Mouse (Mus musculus): ENCODE results near the gene Tbck. TPM values are rescaled to one million over a fixed set of nuclear protein-coding genes. Genes with fewer than 3 reads are reported as not detected.

Tbck gene
- polyA plus RNA-seq, 1 experiment: 4.7 TPM

- no peak for DNase-seq
- Histone ChIP-seq H3K4me1 (replicated peaks; ENCODE audit: control insufficient read depth, insufficient read depth, low read length) (peaks cover 1% of the 10 kb centered on the region; the same call in 1 of the 2 replicates), H3K4me3 (ENCODE audit: control insufficient read depth, insufficient read depth, low read length) (no peak overlapping the region), H3K27ac (ENCODE audit: control insufficient read depth, insufficient read depth, low read length) (no peak overlapping the region), H3K27me3 (ENCODE audit: control insufficient read depth, insufficient read depth, low read length) (no peaks in the 10 kb centered on the region), H3K36me3 (ENCODE audit: control insufficient read depth, insufficient read depth, low read length) (no peaks in the 10 kb centered on the region)
- no peak for TF ChIP-seq CTCF (IDR thresholded peaks at IDR 0.05; ENCODE audit: borderline replicate concordance, control insufficient read depth, extremely low read depth, insufficient read depth, low read length, poor library complexity)
- no peak for TF ChIP-seq POLR2A (IDR thresholded peaks at IDR 0.05; ENCODE audit: control insufficient read depth, extremely low read depth, insufficient read depth, low read length, poor library complexity)
- WGBS: 33% methylated on average over 8 of the region's 8 CpGs
Measured at GRCm38 (mm10) chr3:132864986-132865385, 181.0 kb downstream of the Tbck start.

GRCm38 (mm10) chr3:132865596-132865995 is 181.7 kb downstream of the Tbck start:
- TF ChIP-seq CTCF (IDR thresholded peaks at IDR 0.05; ENCODE audit: borderline replicate concordance, control insufficient read depth, extremely low read depth, insufficient read depth, low read length, poor library complexity): no peak
- no peak for TF ChIP-seq POLR2A (IDR thresholded peaks at IDR 0.05; ENCODE audit: control insufficient read depth, extremely low read depth, insufficient read depth, low read length, poor library complexity)
- Histone ChIP-seq H3K4me3 (ENCODE audit: control insufficient read depth, insufficient read depth, low read length) (no peak overlapping the region), H3K4me1 (replicated peaks; ENCODE audit: control insufficient read depth, insufficient read depth, low read length) (no peaks in the 10 kb centered on the region), H3K27ac (ENCODE audit: control insufficient read depth, insufficient read depth, low read length) (no peak overlapping the region), H3K27me3 (ENCODE audit: control insufficient read depth, insufficient read depth, low read length) (no peaks in the 10 kb centered on the region), H3K36me3 (ENCODE audit: control insufficient read depth, insufficient read depth, low read length) (no peaks in the 10 kb centered on the region)
- WGBS: 93% methylated on average over 4 of the region's 4 CpGs
- DNase-seq: no peak

- Histone ChIP-seq H3K36me3 (ENCODE audit: control insufficient read depth, insufficient read depth, low read length) (no peaks in the 10 kb centered on the region), H3K27me3 (ENCODE audit: control insufficient read depth, insufficient read depth, low read length) (no peaks in the 10 kb centered on the region), H3K4me1 (replicated peaks; ENCODE audit: control insufficient read depth, insufficient read depth, low read length) (no peaks in the 10 kb centered on the region), H3K27ac (ENCODE audit: control insufficient read depth, insufficient read depth, low read length) (no peak overlapping the region), H3K4me3 (ENCODE audit: control insufficient read depth, insufficient read depth, low read length) (no peak overlapping the region)
- TF ChIP-seq CTCF (IDR thresholded peaks at IDR 0.05; ENCODE audit: borderline replicate concordance, control insufficient read depth, extremely low read depth, insufficient read depth, low read length, poor library complexity) (no peak), POLR2A (IDR thresholded peaks at IDR 0.05; ENCODE audit: control insufficient read depth, extremely low read depth, insufficient read depth, low read length, poor library complexity) (no peak)
- WGBS: 95% methylated on average over 3 of the region's 3 CpGs
- no peak for DNase-seq
Measured at GRCm38 (mm10) chr3:132866984-132867383, 183.0 kb downstream of the Tbck start.

- 82% methylated on average over 2 of the region's 2 CpGs for WGBS
- DNase-seq: no peak
- Histone ChIP-seq H3K36me3 (ENCODE audit: control insufficient read depth, insufficient read depth, low read length) (no peaks in the 10 kb centered on the region), H3K27ac (ENCODE audit: control insufficient read depth, insufficient read depth, low read length) (no peak overlapping the region), H3K4me1 (replicated peaks; ENCODE audit: control insufficient read depth, insufficient read depth, low read length) (no peaks in the 10 kb centered on the region), H3K27me3 (ENCODE audit: control insufficient read depth, insufficient read depth, low read length) (no peaks in the 10 kb centered on the region), H3K4me3 (ENCODE audit: control insufficient read depth, insufficient read depth, low read length) (no peak overlapping the region)
- TF ChIP-seq POLR2A (IDR thresholded peaks at IDR 0.05; ENCODE audit: control insufficient read depth, extremely low read depth, insufficient read depth, low read length, poor library complexity) (no peak), CTCF (IDR thresholded peaks at IDR 0.05; ENCODE audit: borderline replicate concordance, control insufficient read depth, extremely low read depth, insufficient read depth, low read length, poor library complexity) (no peak)
Measured at GRCm38 (mm10) chr3:132868838-132869237, 184.9 kb downstream of the Tbck start.

- 93% methylated on average over 6 of the region's 6 CpGs for WGBS
- Histone ChIP-seq H3K4me1 (replicated peaks; ENCODE audit: control insufficient read depth, insufficient read depth, low read length) (no peaks in the 10 kb centered on the region), H3K36me3 (ENCODE audit: control insufficient read depth, insufficient read depth, low read length) (no peaks in the 10 kb centered on the region), H3K4me3 (ENCODE audit: control insufficient read depth, insufficient read depth, low read length) (no peak overlapping the region), H3K27me3 (ENCODE audit: control insufficient read depth, insufficient read depth, low read length) (no peaks in the 10 kb centered on the region), H3K27ac (ENCODE audit: control insufficient read depth, insufficient read depth, low read length) (no peak overlapping the region)
- no peak for DNase-seq
- no peak for TF ChIP-seq POLR2A (IDR thresholded peaks at IDR 0.05; ENCODE audit: control insufficient read depth, extremely low read depth, insufficient read depth, low read length, poor library complexity)
- TF ChIP-seq CTCF (IDR thresholded peaks at IDR 0.05; ENCODE audit: borderline replicate concordance, control insufficient read depth, extremely low read depth, insufficient read depth, low read length, poor library complexity): no peak
Measured at GRCm38 (mm10) chr3:132870079-132870478, 186.1 kb downstream of the Tbck start.

GRCm38 (mm10) chr3:132871318-132871904 is 187.5 kb downstream of the Tbck start:
- TF ChIP-seq CTCF (IDR thresholded peaks at IDR 0.05; ENCODE audit: borderline replicate concordance, control insufficient read depth, extremely low read depth, insufficient read depth, low read length, poor library complexity): no peak
- H3K4me1 ChIP-seq (replicated peaks; ENCODE audit: control insufficient read depth, insufficient read depth, low read length): no peaks in the 10 kb centered on the region
- H3K27ac ChIP-seq (ENCODE audit: control insufficient read depth, insufficient read depth, low read length): no peak overlapping the region
- no peaks in the 10 kb centered on the region for H3K27me3 ChIP-seq (ENCODE audit: control insufficient read depth, insufficient read depth, low read length)
- no peaks in the 10 kb centered on the region for H3K36me3 ChIP-seq (ENCODE audit: control insufficient read depth, insufficient read depth, low read length)
- 52% methylated on average over 9 of the region's 9 CpGs for WGBS
- H3K4me3 ChIP-seq (ENCODE audit: control insufficient read depth, insufficient read depth, low read length): no peak overlapping the region
- no peak for DNase-seq

- DNase-seq: no peak
- Histone ChIP-seq H3K4me1 (replicated peaks; ENCODE audit: control insufficient read depth, insufficient read depth, low read length) (no peaks in the 10 kb centered on the region), H3K4me3 (ENCODE audit: control insufficient read depth, insufficient read depth, low read length) (no peak overlapping the region), H3K36me3 (ENCODE audit: control insufficient read depth, insufficient read depth, low read length) (no peaks in the 10 kb centered on the region), H3K27me3 (ENCODE audit: control insufficient read depth, insufficient read depth, low read length) (no peaks in the 10 kb centered on the region), H3K27ac (ENCODE audit: control insufficient read depth, insufficient read depth, low read length) (no peak overlapping the region)
- WGBS: 30% methylated on average over 6 of the region's 6 CpGs
- TF ChIP-seq CTCF (IDR thresholded peaks at IDR 0.05; ENCODE audit: borderline replicate concordance, control insufficient read depth, extremely low read depth, insufficient read depth, low read length, poor library complexity) (no peak), POLR2A (IDR thresholded peaks at IDR 0.05; ENCODE audit: control insufficient read depth, extremely low read depth, insufficient read depth, low read length, poor library complexity) (no peak)
Measured at GRCm38 (mm10) chr3:132873251-132873650, 189.3 kb downstream of the Tbck start.

All from thymus, adult 2 months (tissue).